Mouse (Mus musculus): ENCODE results near the gene Angptl7. TPM values are rescaled to one million over a fixed set of nuclear protein-coding genes. Genes with fewer than 3 reads are reported as not detected.

Angptl7 gene
- polyA plus RNA-seq, 1 experiment: 3.6 TPM

DNA sequence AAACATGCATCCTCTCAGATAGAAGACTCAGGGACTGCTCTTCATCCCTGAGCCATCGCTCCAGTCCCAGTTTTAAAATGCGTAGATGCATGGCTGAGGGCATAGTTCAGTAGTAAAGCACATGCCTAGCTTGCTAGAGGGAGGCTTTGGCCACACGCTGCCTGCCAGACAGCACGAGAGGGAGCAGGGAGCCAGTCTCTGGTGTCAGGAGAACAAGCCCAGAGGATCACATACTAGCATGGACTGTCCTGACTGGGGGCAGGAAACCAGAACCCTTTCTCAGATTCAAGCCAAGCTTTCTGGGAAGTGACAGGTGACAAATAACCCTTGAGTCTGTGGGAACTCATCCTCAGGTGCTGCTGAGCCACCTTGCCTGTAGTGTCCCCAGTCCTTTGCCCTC, 11.1 kb upstream of the Angptl7 start:
- Histone ChIP-seq H3K4me1 (ENCODE audit: control insufficient read depth, insufficient read depth, insufficient read length) (no peaks in the 10 kb centered on the region; the same call in 1 of the 2 replicates), H3K4me3 (ENCODE audit: extremely low read depth, insufficient read depth, insufficient read length) (no peak overlapping the region), H3K27ac (ENCODE audit: insufficient read depth, low read length) (no peak overlapping the region), H3K27me3 (ENCODE audit: control insufficient read depth, insufficient read depth, low read length) (no peaks in the 10 kb centered on the region), H3K36me3 (ENCODE audit: control insufficient read depth, insufficient read depth, low read length) (peaks cover 9% of the 10 kb centered on the region)
- DNase-seq (ENCODE audit: low read depth in 1 of 2, low spot score in 2 of 2): no peak
- 97% methylated on average over 4 of the region's 4 CpGs for WGBS
- TF ChIP-seq CTCF (IDR thresholded peaks at IDR 0.05; ENCODE audit: extremely low read depth, insufficient read depth, insufficient read length, insufficient replicate concordance): no peak
- no peak for TF ChIP-seq POLR2A (IDR thresholded peaks at IDR 0.05; ENCODE audit: low read depth, low read length)

DNA sequence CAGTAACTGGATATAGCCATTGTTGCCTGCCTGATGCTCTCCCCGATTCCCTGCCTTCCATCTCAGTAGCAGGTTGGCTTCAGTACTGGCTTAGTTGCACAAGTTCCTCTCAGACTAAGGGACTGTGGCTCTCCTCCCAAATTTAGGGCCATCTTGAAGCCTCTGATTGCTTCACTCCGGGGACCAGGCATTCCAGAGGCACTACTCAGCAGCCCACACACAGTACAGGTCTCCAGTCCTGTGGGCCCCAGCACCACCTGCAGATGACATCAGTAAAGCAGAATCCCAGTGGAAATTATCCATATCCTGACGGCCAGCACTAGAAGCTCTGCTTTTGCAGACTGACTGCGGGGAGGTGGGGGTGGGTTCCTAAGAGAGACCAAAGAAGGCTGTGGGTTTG, 10.4 kb upstream of the Angptl7 start:
- Histone ChIP-seq H3K36me3 (ENCODE audit: control insufficient read depth, insufficient read depth, low read length) (peaks cover 7% of the 10 kb centered on the region), H3K4me3 (ENCODE audit: extremely low read depth, insufficient read depth, insufficient read length) (no peak overlapping the region), H3K27ac (ENCODE audit: insufficient read depth, low read length) (no peak overlapping the region), H3K27me3 (ENCODE audit: control insufficient read depth, insufficient read depth, low read length) (no peaks in the 10 kb centered on the region), H3K4me1 (ENCODE audit: control insufficient read depth, insufficient read depth, insufficient read length) (no peaks in the 10 kb centered on the region; the same call in 1 of the 2 replicates)
- TF ChIP-seq POLR2A (IDR thresholded peaks at IDR 0.05; ENCODE audit: low read depth, low read length) (no peak), CTCF (IDR thresholded peaks at IDR 0.05; ENCODE audit: extremely low read depth, insufficient read depth, insufficient read length, insufficient replicate concordance) (no peak)
- no peak for DNase-seq (ENCODE audit: low read depth in 1 of 2, low spot score in 2 of 2)
- 94% methylated on average over 4 of the region's 4 CpGs for WGBS

DNA sequence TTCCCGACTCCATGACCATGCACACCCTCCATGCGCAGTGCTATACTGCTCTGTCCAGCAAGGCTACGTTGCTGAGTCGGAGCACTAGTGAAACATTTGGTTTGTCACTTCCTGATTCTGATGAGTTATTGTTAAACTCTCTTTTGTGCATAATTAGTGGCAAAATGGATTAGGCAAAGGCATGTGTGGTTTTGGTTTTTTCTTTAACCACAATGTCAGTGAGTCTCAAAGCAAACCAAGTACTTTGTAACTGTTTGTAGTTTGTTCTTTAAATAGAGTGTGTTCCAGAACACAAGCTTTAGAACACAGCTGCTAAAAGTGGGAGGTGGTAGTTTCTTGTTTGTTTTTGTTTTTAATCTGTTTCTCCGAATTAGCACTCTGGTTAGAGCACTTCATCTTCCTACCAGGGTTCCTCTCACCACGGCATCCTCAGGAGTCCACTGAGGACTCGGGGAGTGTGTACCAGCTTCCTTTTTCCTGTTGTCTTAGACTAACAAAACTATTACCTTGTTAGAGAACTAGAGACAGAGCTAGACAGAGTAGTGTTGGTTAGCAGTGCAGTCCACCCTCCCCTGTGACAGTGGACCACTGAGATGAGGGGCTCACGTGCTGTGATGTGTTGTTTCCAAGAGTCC, 9.3 kb upstream of the Angptl7 start:
- Histone ChIP-seq H3K27ac (ENCODE audit: insufficient read depth, low read length) (0 out of 2 replicates have a peak overlapping the region, but pooled peaks have one; percentile 1), H3K36me3 (ENCODE audit: control insufficient read depth, insufficient read depth, low read length) (peaks cover 4% of the 10 kb centered on the region), H3K4me1 (ENCODE audit: control insufficient read depth, insufficient read depth, insufficient read length) (no peaks in the 10 kb centered on the region; the same call in 1 of the 2 replicates), H3K4me3 (ENCODE audit: extremely low read depth, insufficient read depth, insufficient read length) (no peak overlapping the region), H3K27me3 (ENCODE audit: control insufficient read depth, insufficient read depth, low read length) (no peaks in the 10 kb centered on the region)
- WGBS: 38% methylated on average over 8 of the region's 8 CpGs
- TF ChIP-seq CTCF (IDR thresholded peaks at IDR 0.05; ENCODE audit: extremely low read depth, insufficient read depth, insufficient read length, insufficient replicate concordance): no peak
- TF ChIP-seq POLR2A (IDR thresholded peaks at IDR 0.05; ENCODE audit: low read depth, low read length): no peak
- peak in 1 of 2 experiments; percentile 2 for DNase-seq (ENCODE audit: low read depth in 1 of 2, low spot score in 2 of 2)

DNA sequence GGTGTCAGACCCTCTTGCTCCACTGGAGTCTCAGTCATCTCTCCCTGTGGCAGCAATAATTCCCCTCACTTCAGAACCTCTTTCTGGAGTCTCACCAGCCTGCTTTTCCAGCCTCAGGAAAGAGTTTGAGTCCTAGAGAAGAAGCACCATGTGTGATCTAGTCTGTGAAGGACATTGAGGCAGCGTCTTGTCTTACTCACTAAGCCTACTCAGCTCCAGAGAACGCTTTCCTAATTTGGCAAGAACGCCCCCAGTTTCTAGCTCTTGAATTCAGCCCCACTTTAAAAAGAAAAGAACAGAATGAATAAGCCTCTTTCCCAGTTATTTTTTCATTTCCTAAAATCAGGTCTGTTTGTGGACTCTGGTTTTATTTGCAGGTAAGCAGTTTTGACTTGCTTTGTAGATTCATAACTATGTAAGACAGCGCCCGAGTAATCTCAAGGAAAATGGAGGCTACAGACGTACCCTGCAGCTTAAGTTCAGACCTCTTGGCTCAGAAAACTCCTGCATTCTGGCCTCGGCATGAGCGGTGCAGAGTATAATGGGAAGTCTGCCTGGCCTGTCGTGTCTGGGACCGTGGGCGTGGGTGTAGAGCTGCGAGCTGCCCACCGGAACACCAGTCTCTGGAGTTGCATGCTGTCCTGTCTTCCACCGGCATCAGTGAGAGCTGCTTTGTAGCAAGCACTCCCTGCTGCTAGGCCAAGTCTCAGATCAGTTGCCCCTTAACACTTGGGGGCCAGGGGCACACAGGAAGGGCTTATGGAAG, 8.0 kb upstream of the Angptl7 start:
- TF ChIP-seq CTCF (IDR thresholded peaks at IDR 0.05; ENCODE audit: extremely low read depth, insufficient read depth, insufficient read length, insufficient replicate concordance) (no peak), POLR2A (IDR thresholded peaks at IDR 0.05; ENCODE audit: low read depth, low read length) (no peak)
- WGBS: 93% methylated on average over 14 of the region's 14 CpGs
- Histone ChIP-seq H3K27me3 (ENCODE audit: control insufficient read depth, insufficient read depth, low read length) (no peaks in the 10 kb centered on the region), H3K36me3 (ENCODE audit: control insufficient read depth, insufficient read depth, low read length) (peaks cover 2% of the 10 kb centered on the region; the same call in 1 of the 2 replicates), H3K27ac (ENCODE audit: insufficient read depth, low read length) (no peak overlapping the region), H3K4me1 (ENCODE audit: control insufficient read depth, insufficient read depth, insufficient read length) (no peaks in the 10 kb centered on the region; the same call in 1 of the 2 replicates), H3K4me3 (ENCODE audit: extremely low read depth, insufficient read depth, insufficient read length) (no peak overlapping the region)
- DNase-seq (ENCODE audit: low read depth in 1 of 2, low spot score in 2 of 2): no peak

DNA sequence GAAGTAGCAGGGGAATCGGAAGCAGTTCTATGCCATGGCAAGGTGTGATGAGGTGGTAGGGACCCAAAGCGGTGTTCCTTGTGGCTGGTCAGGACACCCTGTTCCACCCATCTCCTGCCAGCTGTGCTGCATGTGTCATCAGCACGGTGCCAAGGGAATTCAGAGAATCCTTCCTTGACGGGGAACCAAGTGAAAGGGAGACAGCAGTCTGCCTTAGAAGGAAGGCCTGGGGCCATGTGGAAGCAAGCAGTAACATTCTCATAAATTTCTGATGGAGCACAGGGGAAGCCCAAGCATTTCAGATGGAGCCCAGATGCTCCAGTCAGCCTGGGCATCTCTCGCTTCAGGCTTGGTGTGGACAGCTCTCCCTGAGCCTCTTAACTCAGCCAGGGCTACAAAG, 7.3 kb upstream of the Angptl7 start:
- Histone ChIP-seq H3K4me1 (ENCODE audit: control insufficient read depth, insufficient read depth, insufficient read length) (no peaks in the 10 kb centered on the region; the same call in 1 of the 2 replicates), H3K4me3 (ENCODE audit: extremely low read depth, insufficient read depth, insufficient read length) (no peak overlapping the region), H3K27ac (ENCODE audit: insufficient read depth, low read length) (no peak overlapping the region), H3K36me3 (ENCODE audit: control insufficient read depth, insufficient read depth, low read length) (no peaks in the 10 kb centered on the region; the same call in 1 of the 2 replicates), H3K27me3 (ENCODE audit: control insufficient read depth, insufficient read depth, low read length) (no peaks in the 10 kb centered on the region)
- TF ChIP-seq CTCF (IDR thresholded peaks at IDR 0.05; ENCODE audit: extremely low read depth, insufficient read depth, insufficient read length, insufficient replicate concordance) (no peak), POLR2A (IDR thresholded peaks at IDR 0.05; ENCODE audit: low read depth, low read length) (no peak)
- DNase-seq (ENCODE audit: low read depth in 1 of 2, low spot score in 2 of 2): no peak
- WGBS: 91% methylated on average over 5 of the region's 5 CpGs

DNA sequence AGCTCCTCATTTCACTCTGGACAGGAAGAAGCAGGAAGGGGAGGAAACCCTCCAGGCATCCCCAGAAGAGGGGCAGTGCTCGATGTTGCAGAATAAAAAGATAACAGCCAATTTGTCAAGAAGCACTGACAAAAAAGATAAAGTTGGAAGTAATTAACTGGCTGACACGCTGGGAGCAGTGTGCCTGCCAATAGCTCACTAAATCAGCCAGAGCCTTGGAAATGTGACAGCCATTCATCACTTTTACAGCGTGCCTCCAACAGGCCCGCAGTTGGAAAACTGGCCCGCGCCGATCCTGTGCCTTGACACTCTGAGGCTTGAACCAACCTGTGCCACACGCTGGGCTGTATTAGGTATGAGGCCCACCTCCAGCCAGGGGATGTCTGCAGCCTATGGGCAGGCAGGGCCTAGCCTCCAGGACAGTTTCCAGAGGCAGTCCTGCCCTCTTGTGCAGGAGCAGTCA, 4.3 kb upstream of the Angptl7 start:
- Histone ChIP-seq H3K4me3 (ENCODE audit: extremely low read depth, insufficient read depth, insufficient read length) (no peak overlapping the region), H3K4me1 (ENCODE audit: control insufficient read depth, insufficient read depth, insufficient read length) (no peaks in the 10 kb centered on the region; the same call in 1 of the 2 replicates), H3K27ac (ENCODE audit: insufficient read depth, low read length) (no peak overlapping the region), H3K36me3 (ENCODE audit: control insufficient read depth, insufficient read depth, low read length) (peaks cover 8% of the 10 kb centered on the region; the same call in 1 of the 2 replicates), H3K27me3 (ENCODE audit: control insufficient read depth, insufficient read depth, low read length) (no peaks in the 10 kb centered on the region)
- 89% methylated on average over 8 of the region's 8 CpGs for WGBS
- DNase-seq (ENCODE audit: low read depth in 1 of 2, low spot score in 2 of 2): no peak
- TF ChIP-seq CTCF (IDR thresholded peaks at IDR 0.05; ENCODE audit: extremely low read depth, insufficient read depth, insufficient read length, insufficient replicate concordance): no peak
- TF ChIP-seq POLR2A (IDR thresholded peaks at IDR 0.05; ENCODE audit: low read depth, low read length): no peak

Data from spleen, adult 2 months (tissue).